Mouse (Mus musculus): ENCODE results near the gene Mageb5. TPM values are rescaled to one million over a fixed set of nuclear protein-coding genes. Genes with fewer than 3 reads are reported as not detected.

Mageb5 gene
- total RNA-seq (2023), result not detected

DNA sequence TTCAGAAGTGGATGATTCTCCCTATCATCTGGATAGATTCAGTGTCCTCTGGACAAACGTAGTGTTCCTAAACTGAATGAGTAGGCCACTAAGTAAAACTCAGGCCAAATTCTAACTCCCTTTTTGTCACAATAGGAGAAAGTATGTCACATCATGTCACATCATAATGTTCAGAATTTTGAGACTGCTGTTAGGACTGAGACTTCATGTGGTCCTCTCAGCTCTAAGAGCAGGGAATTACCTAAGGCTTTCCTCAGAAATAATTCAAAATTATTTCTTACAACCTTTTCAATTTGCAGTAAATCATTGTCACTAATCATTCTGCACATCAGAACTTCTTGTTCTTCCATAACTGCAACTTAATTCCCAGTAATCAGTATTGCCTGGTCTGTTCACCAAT is at the start of gene Mageb5:
Mageb5 (minus strand) TSS at position 101 of the 400 bp plus-strand sequence.

Other genes starting within 250 kb of the Mageb5 start
- not detected for gene 1700084M14Rik, start 207.1 kb downstream of the Mageb5 start, total RNA-seq (2023)
- gene Gm14781, start 150.8 kb downstream of the Mageb5 start, total RNA-seq (2023), result not detected
- not detected for gene Mageb1, start 233.3 kb upstream of the Mageb5 start, total RNA-seq (2023)

Measured in monocyte, adult 59 days (primary cell).